Comparison of ENCODE assay signal across 8 mouse cellular contexts in the genomic region with DNA sequence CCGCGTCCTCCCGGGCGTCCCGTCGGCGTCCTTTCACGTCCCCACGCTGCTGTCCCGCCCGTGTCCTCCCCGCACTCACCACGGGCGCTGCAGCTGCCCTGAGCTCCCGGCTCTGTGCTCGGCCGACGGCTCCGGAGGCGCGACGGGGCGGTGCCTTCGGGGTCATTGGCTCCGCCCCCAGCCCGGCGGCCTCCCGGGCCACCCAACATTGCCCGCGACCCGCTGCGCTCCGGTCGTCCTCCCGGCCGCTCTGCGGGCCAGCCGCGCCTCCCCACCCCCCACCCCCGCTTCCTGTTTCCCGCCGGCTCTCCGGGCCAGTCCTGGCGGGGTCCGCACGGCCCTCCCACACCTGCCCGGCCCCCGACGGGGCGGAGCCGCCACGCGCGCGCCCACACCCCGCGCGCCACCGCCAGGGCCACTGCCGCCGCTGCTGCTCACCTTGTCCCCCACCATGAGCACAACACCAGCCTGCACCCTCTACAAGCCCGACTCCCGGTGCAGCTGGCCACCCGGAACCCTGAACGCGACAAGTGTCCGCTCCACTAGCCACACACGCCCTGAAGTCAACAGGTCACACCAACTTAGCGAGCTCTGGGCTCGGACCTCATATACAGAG. TPM values are rescaled to one million over a fixed set of nuclear protein-coding genes. Genes with fewer than 3 reads are reported as not detected.
DNase-seq lines count a peak whose midpoint lies in the region; ATAC-seq and TF ChIP-seq lines count a peak whose summit lies in the region.

A gene (minus strand): TSS at position 267 of the 616 bp plus-strand sequence.

- no peaks in the 10 kb centered on the region for H3K27me3 ChIP-seq in testis, adult 2 months (ENCODE audit: control insufficient read depth, insufficient read depth, low read length)
- H3K27me3 ChIP-seq in forebrain, embryonic 10.5 days (ENCODE audit: poor library complexity, severe bottlenecking) = peaks cover 93% of the 10 kb centered on the region

- no peak for TF ChIP-seq CTCF in testis, adult 2 months (IDR thresholded peaks at IDR 0.05; ENCODE audit: control insufficient read depth, insufficient read depth, insufficient replicate concordance, low read depth, low read length)

- no peak for TF ChIP-seq POLR2A in testis, adult 2 months (IDR thresholded peaks at IDR 0.05; ENCODE audit: control insufficient read depth, low read depth, low read length)

- H3K36me3 ChIP-seq in testis, adult 2 months (ENCODE audit: control insufficient read depth, insufficient read depth, low read length) = no peaks in the 10 kb centered on the region
- no peaks in the 10 kb centered on the region for H3K36me3 ChIP-seq in forebrain, embryonic 10.5 days (replicated peaks)

- no peaks in the 10 kb centered on the region for H3K9me3 ChIP-seq in forebrain, embryonic 10.5 days

- H3K4me1 ChIP-seq in testis, adult 2 months (ENCODE audit: control insufficient read depth, insufficient read depth, low read length) = peaks cover 9% of the 10 kb centered on the region
- H3K4me1 ChIP-seq in forebrain, embryonic 10.5 days = peaks cover 53% of the 10 kb centered on the region

- peak within 1 kb of the TSS; percentile 71 for H3K27ac ChIP-seq in testis, adult 2 months (ENCODE audit: control insufficient read depth, insufficient read depth, low read depth, low read length)
- peak within 1 kb of the TSS; percentile 76 for H3K27ac ChIP-seq in forebrain, embryonic 10.5 days

- intact Hi-C loops in heart, postnatal 25 days (cut with DNase I) = no loop called here

- H3K4me3 ChIP-seq in testis, adult 2 months (ENCODE audit: control insufficient read depth, low read depth, low read length) = peak within 1 kb of the TSS; percentile 72
- H3K4me3 ChIP-seq in forebrain, embryonic 10.5 days = peak within 1 kb of the TSS; percentile 64

- peak; percentile 49 for ATAC-seq in megakaryocyte-erythroid progenitor cell, adult 5-6 weeks (replicated peaks; ENCODE audit: low FRiP score, low TSS enrichment, poor library complexity, severe bottlenecking)
- no peak for ATAC-seq in cerebellum, adult (ENCODE audit: insufficient number of reproducible peaks, low FRiP score, low TSS enrichment)

- WGBS in forebrain, embryonic 10.5 days = 1% methylated on average over 70 of the region's 70 CpGs
- 2% methylated on average over 66 of the region's 70 CpGs for WGBS in large intestine, adult 2 months

- no peak for DNase-seq in testis, postnatal 14 days (ENCODE audit: low spot score)
- no peak for DNase-seq in forebrain, embryonic 10.5 days (ENCODE audit: extremely low spot score, low spot score)
- DNase-seq in heart, postnatal 25 days (ENCODE audit: low spot score) = peak; percentile 63
- no peak for DNase-seq in large intestine, adult 2 months (ENCODE audit: low read depth, low spot score)
- DNase-seq in testis, postnatal 10 days (ENCODE audit: low spot score) = peak; percentile 78

RNA-seq across cellular contexts. Expression of the gene that starts here (rescaled TPM):
- 5.0 and 5.9 TPM in 2 replicates for polyA plus RNA-seq in testis, adult 2 months (2012; rRNA removed)
- polyA plus RNA-seq in forebrain, embryonic 10.5 days (2016; fragmentation: Nextera tagmentation; extraction: Ambion mirVana) = 2.4 and 2.6 TPM in 2 replicates
- total RNA-seq in heart, postnatal 25 days (2021) = 10 to 100 TPM; 14.8 to 18.3 TPM
- 19.4 and 24.2 TPM in 2 replicates for polyA plus RNA-seq in large intestine, adult 2 months (2012; rRNA removed)
- total RNA-seq in megakaryocyte-erythroid progenitor cell, adult 5-6 weeks (2014; fragmentation: Nextera tagmentation) = 0.42 TPM in 1 of 2 replicates, not detected in the other
- total RNA-seq in megakaryocyte-erythroid progenitor cell, adult 5-6 weeks (2017) = not detected in 2 replicates

Comparison
In these comparisons a context has a peak if more than half of its experiments do, and no peak if none do; other contexts are left out.
1. RNA of the gene that starts here (total RNA-seq): 14.8 to 18.3 TPM in heart, postnatal 25 days; 0.42 TPM in megakaryocyte-erythroid progenitor cell, adult 5-6 weeks; every median in the first group is over 10 times any median in the second.
2. DNase-seq: peak in heart, postnatal 25 days (single experiment) and testis, postnatal 10 days (single experiment); none in testis, postnatal 14 days (single experiment), forebrain, embryonic 10.5 days (single experiment) and large intestine, adult 2 months (single experiment).
3. Peak in ATAC-seq in megakaryocyte-erythroid progenitor cell, adult 5-6 weeks; RNA of the gene not detected or under 1 TPM.